Mouse (Mus musculus): ENCODE data around the gene Olfr1368. TPM values are rescaled to one million over a fixed set of nuclear protein-coding genes. Genes with fewer than 3 reads are reported as not detected.

The Olfr1368 gene
- not detected for total RNA-seq (2022)

GRCm38 (mm10) chr13:21145767-21146166 lies at the start of gene Olfr1368:
TSS of gene Olfr1368 (minus strand) at chr13:21145867.
- no peak for DNase-seq (ENCODE audit: low spot score in 2 of 2)

- no peak for DNase-seq (ENCODE audit: low spot score in 2 of 2)
Measured at GRCm38 (mm10) chr13:21185521-21185920, 39.9 kb upstream of the Olfr1368 start.

- no peak for DNase-seq (ENCODE audit: low spot score in 2 of 2)
Measured at GRCm38 (mm10) chr13:21183661-21184060, 38.0 kb upstream of the Olfr1368 start.

- no peak for DNase-seq (ENCODE audit: low spot score in 2 of 2)
Measured at GRCm38 (mm10) chr13:21183066-21183465, 37.4 kb upstream of the Olfr1368 start.

- DNase-seq (ENCODE audit: low spot score in 2 of 2): no peak
Measured at GRCm38 (mm10) chr13:21181996-21182395, 36.3 kb upstream of the Olfr1368 start.

GRCm38 (mm10) chr13:21180551-21181530 lies 35.2 kb upstream of the Olfr1368 start:
- peak in 1 of 2 experiments; percentile 31 for DNase-seq (ENCODE audit: low spot score in 2 of 2)

GRCm38 (mm10) chr13:21179724-21180550 lies 34.3 kb upstream of the Olfr1368 start:
- DNase-seq (ENCODE audit: low spot score in 2 of 2): peak; percentile 80 to 88

GRCm38 (mm10) chr13:21179367-21179723 lies 33.7 kb upstream of the Olfr1368 start, which contains the start of gene Trim27:
TSS of gene Trim27 (plus strand) at chr13:21179445.
- DNase-seq (ENCODE audit: low spot score in 2 of 2): peak in 1 of 2 experiments; percentile 33

- no peak for DNase-seq (ENCODE audit: low spot score in 2 of 2)
Measured at GRCm38 (mm10) chr13:21178364-21178763, 32.7 kb upstream of the Olfr1368 start.

GRCm38 (mm10) chr13:21177657-21178056 lies 32.0 kb upstream of the Olfr1368 start:
- no peak for DNase-seq (ENCODE audit: low spot score in 2 of 2)

- DNase-seq (ENCODE audit: low spot score in 2 of 2): no peak
Measured at GRCm38 (mm10) chr13:21176733-21177132, 31.1 kb upstream of the Olfr1368 start.

GRCm38 (mm10) chr13:21173072-21173471 lies 27.4 kb upstream of the Olfr1368 start:
- DNase-seq (ENCODE audit: low spot score in 2 of 2): peak; percentile 60 to 66

- DNase-seq (ENCODE audit: low spot score in 2 of 2): peak; percentile 33 to 66
Measured at GRCm38 (mm10) chr13:21172241-21173027, 26.8 kb upstream of the Olfr1368 start.

GRCm38 (mm10) chr13:21171600-21172150 lies 26.0 kb upstream of the Olfr1368 start:
- no peak for DNase-seq (ENCODE audit: low spot score in 2 of 2)

- no peak for DNase-seq (ENCODE audit: low spot score in 2 of 2)
Measured at GRCm38 (mm10) chr13:21171156-21171530, 25.5 kb upstream of the Olfr1368 start.

- no peak for DNase-seq (ENCODE audit: low spot score in 2 of 2)
Measured at GRCm38 (mm10) chr13:21170431-21171155, 24.9 kb upstream of the Olfr1368 start.

- DNase-seq (ENCODE audit: low spot score in 2 of 2): peak; percentile 72 to 76
Measured at GRCm38 (mm10) chr13:21169657-21170430, 24.2 kb upstream of the Olfr1368 start.

- DNase-seq (ENCODE audit: low spot score in 2 of 2): no peak
Measured at GRCm38 (mm10) chr13:21169121-21169656, 23.5 kb upstream of the Olfr1368 start.

- no peak for DNase-seq (ENCODE audit: low spot score in 2 of 2)
Measured at GRCm38 (mm10) chr13:21168371-21169011, 22.8 kb upstream of the Olfr1368 start.

All from left cerebral cortex, adult 8-10 months (tissue).